Mouse (Mus musculus) hindbrain, embryonic 16.5 days (tissue): Measurements from ENCODE around the gene Defa28. TPM values are rescaled to one million over a fixed set of nuclear protein-coding genes. Genes with fewer than 3 reads are reported as not detected.
"Not testable (repeated sequence)": the region's sequence is repeated elsewhere in the genome, so short reads cannot be mapped to it uniquely, and the experiment has no call there.

Experiments
- ATAC-seq: fragments of 200-750 bp; cut with Nextera tagmentation; 2 replicates; pipeline ENCODE4 v1.8.0; 2017; ENCODE audit warnings: moderate TSS enrichment, moderate library complexity
- H3K27ac ChIP-seq: fragments of 300-500 bp; sonication (generic); 2 replicates; pipeline ENCODE4 v1.5.1; 2014; ENCODE audit warnings: low read depth, mild to moderate bottlenecking, control low read depth, low read length, moderate library complexity
- H3K27me3 ChIP-seq: fragments of 300-500 bp; sonication (generic); replicated peaks from 2 replicates; pipeline ENCODE4 v1.6.1; 2014; ENCODE audit warnings: low read length; ENCODE audit not compliant: control insufficient read depth, insufficient read depth
- H3K36me3 ChIP-seq: fragments of 300-500 bp; sonication (generic); 2 replicates; pipeline ENCODE4 v1.6.1; 2014; ENCODE audit warnings: mild to moderate bottlenecking, low read length, moderate library complexity, mixed read lengths; ENCODE audit not compliant: control insufficient read depth, insufficient read depth
- H3K4me1 ChIP-seq: fragments of 300-500 bp; sonication (generic); 2 replicates; pipeline ENCODE4 v1.6.1; 2014; ENCODE audit warnings: low read depth, low read length; ENCODE audit not compliant: control insufficient read depth, insufficient read depth
- H3K4me2 ChIP-seq: fragments of 300-500 bp; sonication (generic); 2 replicates; pipeline ENCODE4 v1.6.1; 2014; ENCODE audit warnings: mild to moderate bottlenecking, low read length, control low read depth, moderate library complexity
- H3K4me3 ChIP-seq: fragments of 300-500 bp; sonication (generic); 2 replicates; pipeline ENCODE4 v1.5.1; 2014; ENCODE audit warnings: mild to moderate bottlenecking, low read length, control low read depth, moderate library complexity
- H3K9ac ChIP-seq: fragments of 300-500 bp; sonication (generic); 2 replicates; pipeline ENCODE4 v1.6.1; 2014; ENCODE audit warnings: low read depth, mild to moderate bottlenecking, control low read depth, low read length, moderate library complexity
- H3K9me3 ChIP-seq: fragments of 300-500 bp; sonication (generic); 2 replicates; pipeline ENCODE4 v1.6.1; 2014; ENCODE audit warnings: mild to moderate bottlenecking, low read length, moderate library complexity; ENCODE audit not compliant: control insufficient read depth
- WGBS: fragments of 180-500 bp; shearing (Covaris S2); extraction: QIAGEN DNeasy Blood & Tissue Kit; methylation state at CpG from one replicate; pipeline ENCODE4 v1.1.7; 2014; 5-methylcytosine and 5-hydroxymethylcytosine counted together
- polyA plus RNA-seq: library from polyadenylated mRNA; unstranded; fragments of >200 nt; fragmentation: Nextera tagmentation; extraction: Ambion mirVana; gene quantifications from 2 replicates; pipeline ENCODE4 v1.2.1, GENCODE M21; 2015

Defa28 gene
- polyA plus RNA-seq, result not detected in 2 replicates

GRCm38 (mm10) chr8:21582706-21583105, at the start of gene Defa28:
Defa28 (plus strand) TSS chr8:21583006.
- H3K4me2 ChIP-seq, ATAC-seq, H3K27me3 ChIP-seq, H3K4me1 ChIP-seq, H3K9ac ChIP-seq, H3K27ac ChIP-seq, H3K36me3 ChIP-seq, H3K4me3 ChIP-seq, H3K9me3 ChIP-seq: not testable (repeated sequence)
- WGBS, result no CpG with 5 or more reads among the region's 1 CpGs

DNA sequence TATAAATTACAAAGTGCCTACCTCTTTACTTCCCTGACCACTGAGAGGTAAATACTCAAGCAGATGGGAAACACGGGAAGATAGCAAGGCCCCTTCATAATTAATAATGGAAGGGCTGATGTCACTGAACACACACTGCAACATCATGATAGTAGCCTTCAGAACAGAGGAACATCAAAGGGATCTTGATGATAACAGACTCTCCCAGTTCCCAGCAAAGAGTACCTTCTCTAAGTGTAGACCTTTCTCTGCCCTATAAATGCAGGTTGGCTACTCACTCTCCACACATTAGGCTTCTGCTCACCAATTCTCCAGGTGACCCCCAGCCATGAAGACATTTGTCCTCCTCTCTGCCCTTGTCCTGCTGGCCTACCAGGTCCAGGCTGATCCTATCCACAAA, 17.7 kb upstream of the Defa28 start, which contains the start of gene Defa37:
Defa37 (plus strand) TSS at position 301 of the 400 bp plus-strand sequence.
- H3K27me3 ChIP-seq, H3K4me3 ChIP-seq, ATAC-seq, H3K9ac ChIP-seq, H3K36me3 ChIP-seq, H3K9me3 ChIP-seq, H3K27ac ChIP-seq, H3K4me2 ChIP-seq, H3K4me1 ChIP-seq: not testable (repeated sequence)
- WGBS, result no CpG with 5 or more reads among the region's 1 CpGs

DNA sequence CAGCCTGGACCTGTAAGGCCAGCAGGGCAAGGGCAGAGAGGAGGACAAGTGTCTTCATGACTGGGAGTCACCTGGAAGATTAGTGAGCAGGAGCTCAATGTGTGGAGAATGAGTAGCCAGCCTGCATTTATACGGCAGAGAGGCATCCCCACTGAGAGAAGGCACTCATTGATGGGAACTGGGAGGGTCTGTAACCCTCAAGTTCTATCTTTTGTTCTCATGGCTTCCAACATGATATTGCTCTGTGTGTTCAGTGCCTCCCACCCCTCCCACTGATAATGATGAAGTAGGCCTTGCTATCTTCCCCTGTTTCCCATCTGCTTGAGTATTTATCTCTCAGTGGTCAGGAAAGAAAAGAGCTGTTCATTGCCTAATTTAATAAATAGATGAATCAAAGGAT, 11.6 kb downstream of the Defa28 start, which contains the start of gene Gm7861:
Gm7861 (minus strand) TSS at position 101 of the 400 bp plus-strand sequence.
- not testable (repeated sequence) for H3K9me3 ChIP-seq, H3K9ac ChIP-seq, H3K27me3 ChIP-seq, H3K4me3 ChIP-seq, H3K27ac ChIP-seq, ATAC-seq, H3K4me2 ChIP-seq, H3K4me1 ChIP-seq, H3K36me3 ChIP-seq
- WGBS, result no CpG with 5 or more reads among the region's 1 CpGs

- H3K4me1 ChIP-seq, H3K9ac ChIP-seq, H3K4me3 ChIP-seq, H3K27me3 ChIP-seq, H3K27ac ChIP-seq, ATAC-seq, H3K9me3 ChIP-seq, H3K4me2 ChIP-seq, H3K36me3 ChIP-seq: not testable (repeated sequence)
- WGBS, result no CpG with 5 or more reads among the region's 1 CpGs
Measured at GRCm38 (mm10) chr8:21617883-21618282, 35.1 kb downstream of the Defa28 start, which contains the start of gene Defa26. Defa26 (plus strand) TSS chr8:21618183.

Other genes starting within 250 kb of the Defa28 start
- gene Defa2, start 204.5 kb upstream of the Defa28 start, polyA plus RNA-seq, result not detected in 2 replicates
- gene Defa33, start 191.2 kb upstream of the Defa28 start, polyA plus RNA-seq, result not detected in 2 replicates
- not detected in 2 replicates for gene Defa36, start 155.6 kb upstream of the Defa28 start, polyA plus RNA-seq
- gene Gm7849, start 126.4 kb upstream of the Defa28 start, polyA plus RNA-seq, result not detected in 2 replicates
- not detected in 2 replicates for gene Defa20, start 73.7 kb upstream of the Defa28 start, polyA plus RNA-seq
- not detected in 2 replicates for gene Defa32, start 54.0 kb upstream of the Defa28 start, polyA plus RNA-seq
- not detected in 2 replicates for gene Defa37, start 17.6 kb upstream of the Defa28 start, polyA plus RNA-seq
- gene Gm7861, start 11.5 kb downstream of the Defa28 start, polyA plus RNA-seq, result not detected in 2 replicates
- gene Defa26, start 35.2 kb downstream of the Defa28 start, polyA plus RNA-seq, result not detected in 2 replicates
- not detected in 2 replicates for gene Defa17, start 72.8 kb downstream of the Defa28 start, polyA plus RNA-seq
- gene Defa34, start 82.8 kb downstream of the Defa28 start, polyA plus RNA-seq, result not detected in 2 replicates
- not detected in 2 replicates for gene AY761184, start 120.6 kb downstream of the Defa28 start, polyA plus RNA-seq
- gene Defa24, start 151.5 kb downstream of the Defa28 start, polyA plus RNA-seq, result not detected in 2 replicates
- gene Defb50, start 240.5 kb downstream of the Defa28 start, polyA plus RNA-seq, result not detected in 2 replicates